Mouse (Mus musculus) G1E (cell line): ENCODE results near the gene Palm.

Experiments
- CTCF ChIP-seq: IDR thresholded peaks from 2 replicates; pipeline ENCODE4 v1.5.1; 2012; ENCODE audit warnings: low read depth, low read length, inconsistent platforms, mixed read lengths
- GATA1 ChIP-seq: IDR thresholded peaks from 2 replicates; pipeline ENCODE4 v1.6.1; 2012; ENCODE audit warnings: borderline replicate concordance, low read length, inconsistent platforms, mixed read lengths
- POLR2AphosphoS5 ChIP-seq: IDR thresholded peaks from 2 replicates; pipeline ENCODE4 v1.6.1; 2012; ENCODE audit warnings: low read depth, low read length, inconsistent platforms; ENCODE audit not compliant: insufficient replicate concordance
- TAL1 ChIP-seq: conservative IDR thresholded peaks from 2 replicates; pipeline ENCODE4 v1.6.1; 2012; ENCODE audit warnings: low read depth, low read length, inconsistent platforms, mixed read lengths

GRCm38 (mm10) chr10:79860079-79860911 is 66.9 kb downstream of the Palm start:
- no peak for TF ChIP-seq CTCF
- TF ChIP-seq TAL1, result no peak
- no peak for TF ChIP-seq GATA1
- no peak for TF ChIP-seq POLR2AphosphoS5
